Mouse (Mus musculus) ES-E14 (cell line): ENCODE results near the gene Wrnip1.

Experiments
- CHD2 ChIP-seq: IDR thresholded peaks from 2 replicates; pipeline ENCODE4 v1.6.1; 2014; ENCODE audit warnings: mild to moderate bottlenecking, low read depth, low read length, inconsistent platforms
- HCFC1 ChIP-seq: IDR thresholded peaks from 2 replicates; pipeline ENCODE4 v1.6.1; 2012; ENCODE audit warnings: low read length, inconsistent platforms, borderline replicate concordance; ENCODE audit not compliant: insufficient read depth
- MAFK ChIP-seq: IDR thresholded peaks from 2 replicates; pipeline ENCODE4 v1.6.1; 2014; ENCODE audit warnings: mild to moderate bottlenecking, low read depth, low read length, inconsistent platforms; ENCODE audit not compliant: insufficient read depth
- ZC3H11A ChIP-seq: IDR thresholded peaks from 2 replicates; pipeline ENCODE4 v1.6.1; 2012; ENCODE audit warnings: low read depth, mild to moderate bottlenecking, inconsistent platforms, low read length, borderline replicate concordance

DNA sequence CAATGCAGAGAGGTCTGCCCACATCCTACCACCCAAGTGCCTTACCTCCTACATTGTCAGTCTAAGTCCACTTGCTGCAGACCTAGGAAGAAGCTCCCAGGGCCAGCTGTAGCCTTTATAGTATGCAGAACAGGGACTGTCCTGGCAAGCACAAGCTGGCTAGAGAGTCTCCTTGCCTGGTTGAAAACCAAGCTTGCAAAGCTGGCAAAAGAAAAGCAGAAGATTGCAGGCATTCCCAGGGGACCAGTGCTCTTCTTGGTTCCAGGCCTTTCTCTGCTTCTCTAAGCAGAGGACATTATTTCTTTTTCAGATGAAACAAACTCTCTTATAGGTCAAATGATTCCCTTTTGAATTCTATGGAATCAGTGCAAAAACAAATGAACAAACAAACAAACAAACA is 61.6 kb downstream of the Wrnip1 start:
- TF ChIP-seq MAFK (no peak), ZC3H11A (no peak), HCFC1 (no peak), CHD2 (no peak)
